Mouse (Mus musculus) kidney, embryonic 16.5 days (tissue): ENCODE measurements around the gene Vezf1. TPM values are rescaled to one million over a fixed set of nuclear protein-coding genes. Genes with fewer than 3 reads are reported as not detected.

ENCODE experiments used
- ATAC-seq: fragments of 200-750 bp; cut with Nextera tagmentation; 2 replicates; pipeline ENCODE4 v1.8.0; 2017; ENCODE audit warnings: moderate TSS enrichment; ENCODE audit not compliant: low FRiP score, low TSS enrichment
- H3K27ac ChIP-seq: fragments of 300-500 bp; sonication (generic); 2 replicates; pipeline ENCODE4 v1.5.1; 2014; ENCODE audit warnings: low read length
- H3K27me3 ChIP-seq: fragments of 300-500 bp; sonication (generic); 2 replicates; pipeline ENCODE4 v1.6.1; 2014; ENCODE audit warnings: low read length, control low read depth, mixed read lengths; ENCODE audit not compliant: insufficient read depth
- H3K36me3 ChIP-seq: fragments of 300-500 bp; sonication (generic); 2 replicates; pipeline ENCODE4 v1.6.1; 2014; ENCODE audit warnings: low read length, control low read depth, mixed read lengths; ENCODE audit not compliant: insufficient read depth
- H3K4me1 ChIP-seq: fragments of 300-500 bp; sonication (generic); 2 replicates; pipeline ENCODE4 v1.6.1; 2014; ENCODE audit warnings: low read length, control low read depth, mixed read lengths; ENCODE audit not compliant: insufficient read depth
- H3K4me2 ChIP-seq: fragments of 300-500 bp; sonication (generic); replicated peaks from 2 replicates; pipeline ENCODE4 v1.6.1; 2014; ENCODE audit warnings: low read depth, low read length
- H3K4me3 ChIP-seq: fragments of 300-500 bp; sonication (generic); 2 replicates; pipeline ENCODE4 v1.5.1; 2014; ENCODE audit warnings: mild to moderate bottlenecking, low read length
- H3K9ac ChIP-seq: fragments of 300-500 bp; sonication (generic); replicated peaks from 2 replicates; pipeline ENCODE4 v1.6.1; 2014; ENCODE audit warnings: low read length
- H3K9me3 ChIP-seq: fragments of 300-500 bp; sonication (generic); 2 replicates; pipeline ENCODE4 v1.6.1; 2016; ENCODE audit warnings: low read length, control low read depth
- WGBS: fragments of 180-500 bp; shearing (Covaris S2); extraction: QIAGEN DNeasy Blood & Tissue Kit; methylation state at CpG from one replicate; pipeline ENCODE4 v1.1.7; 2014; 5-methylcytosine and 5-hydroxymethylcytosine counted together
- polyA plus RNA-seq: library from polyadenylated mRNA; unstranded; fragments of >200 nt; fragmentation: Nextera tagmentation; extraction: Ambion mirVana; gene quantifications from 2 replicates; pipeline ENCODE4 v1.2.1, GENCODE M21; 2015

The Vezf1 gene
- polyA plus RNA-seq, 1 experiment from 2014 or later, result 40.2 TPM

- no peaks in the 10 kb centered on the region for H3K9me3 ChIP-seq
- WGBS, result 68% methylated on average over 4 of the region's 4 CpGs
- no peaks in the 10 kb centered on the region for H3K36me3 ChIP-seq
- no peak overlapping the region for H3K4me2 ChIP-seq
- H3K9ac ChIP-seq, result no peak overlapping the region
- no peak overlapping the region for H3K27ac ChIP-seq
- no peaks in the 10 kb centered on the region for H3K27me3 ChIP-seq
- peaks cover 23% of the 10 kb centered on the region for H3K4me1 ChIP-seq
- ATAC-seq, result no peak
- no peak overlapping the region for H3K4me3 ChIP-seq
These were observed 39.3 kb downstream of the Vezf1 start for GRCm38 (mm10) chr11:88107365-88107764.

DNA sequence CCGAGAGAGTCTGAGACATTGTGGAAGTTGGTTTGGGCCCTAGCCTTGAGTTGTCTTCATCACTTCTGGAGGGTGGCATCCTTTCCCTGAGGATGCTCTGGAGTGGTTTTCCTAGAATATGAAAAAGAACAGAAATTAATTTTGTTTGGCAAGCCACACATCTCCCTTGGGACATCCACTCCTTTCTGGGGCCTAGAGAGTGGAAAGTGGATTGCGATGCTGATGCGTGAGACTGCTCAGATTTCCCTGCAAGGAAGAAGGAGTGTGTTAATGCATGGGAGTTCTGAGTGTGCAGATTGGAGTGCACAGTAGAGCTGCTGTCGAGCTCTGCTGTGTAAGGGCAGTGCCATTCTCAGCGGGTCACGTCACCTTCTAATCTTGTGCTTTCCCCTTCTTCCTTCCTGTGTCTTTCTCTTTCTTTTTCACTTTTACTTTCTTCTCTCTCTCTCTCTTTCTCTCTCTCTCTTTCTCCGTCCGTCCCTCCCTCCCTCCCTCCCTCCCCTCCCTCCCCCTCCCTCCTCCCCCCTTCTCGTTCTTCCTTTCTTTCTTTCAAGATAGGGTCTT, 42.0 kb downstream of the Vezf1 start:
- no peaks in the 10 kb centered on the region for H3K9me3 ChIP-seq
- no peak overlapping the region for H3K27ac ChIP-seq
- H3K4me3 ChIP-seq, result no peak overlapping the region
- H3K4me2 ChIP-seq, result no peak overlapping the region
- peaks cover 41% of the 10 kb centered on the region for H3K4me1 ChIP-seq
- no peak for ATAC-seq
- H3K27me3 ChIP-seq, result no peaks in the 10 kb centered on the region
- 54% methylated on average over 9 of the region's 9 CpGs for WGBS
- H3K9ac ChIP-seq, result no peak overlapping the region
- no peaks in the 10 kb centered on the region for H3K36me3 ChIP-seq

GRCm38 (mm10) chr11:88112078-88112477, 44.0 kb downstream of the Vezf1 start:
- Histone ChIP-seq H3K27me3 (no peaks in the 10 kb centered on the region), H3K9me3 (no peaks in the 10 kb centered on the region), H3K4me2 (no peak overlapping the region), H3K27ac (no peak overlapping the region), H3K4me1 (peaks cover 45% of the 10 kb centered on the region), H3K9ac (no peak overlapping the region), H3K4me3 (no peak overlapping the region), H3K36me3 (no peaks in the 10 kb centered on the region)
- 71% methylated on average over 13 of the region's 13 CpGs for WGBS
- ATAC-seq, result no peak

DNA sequence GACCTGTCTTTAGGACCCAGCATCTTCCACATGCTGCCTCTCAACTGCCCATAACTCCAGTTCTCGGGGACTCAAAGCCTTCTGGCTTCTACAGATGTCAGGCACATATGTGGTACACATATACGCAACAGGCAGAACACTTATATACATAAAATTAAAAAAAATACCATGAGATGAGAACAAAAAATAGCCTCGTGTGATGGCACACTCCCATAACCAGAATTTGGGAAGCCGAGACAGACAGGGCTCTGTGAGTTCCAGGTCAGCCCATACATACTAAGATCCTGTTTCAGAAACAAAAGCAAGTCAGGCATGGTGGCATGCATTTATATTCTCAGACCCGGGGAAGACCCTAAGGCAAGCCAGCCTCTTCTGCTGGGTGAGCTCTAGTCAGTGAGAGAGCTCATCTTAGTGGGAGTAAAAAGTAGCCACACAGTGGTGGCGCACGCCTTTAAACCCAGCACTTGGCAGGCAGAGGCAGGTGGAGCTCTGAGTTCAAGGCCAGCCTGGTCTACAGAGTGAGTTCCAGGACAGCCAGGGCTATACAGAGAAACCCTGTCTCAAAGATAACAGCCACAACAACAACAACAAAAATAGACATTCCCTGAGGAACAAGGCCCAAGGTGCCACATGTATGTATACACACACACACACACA, 44.7 kb downstream of the Vezf1 start:
- Histone ChIP-seq H3K4me2 (no peak overlapping the region), H3K9me3 (no peaks in the 10 kb centered on the region), H3K4me3 (no peak overlapping the region), H3K27ac (no peak overlapping the region), H3K9ac (no peak overlapping the region), H3K27me3 (no peaks in the 10 kb centered on the region), H3K36me3 (no peaks in the 10 kb centered on the region), H3K4me1 (peaks cover 48% of the 10 kb centered on the region)
- WGBS, result 83% methylated on average over 7 of the region's 7 CpGs
- no peak for ATAC-seq

GRCm38 (mm10) chr11:88113543-88114271, 45.6 kb downstream of the Vezf1 start:
- H3K9me3 ChIP-seq, result no peaks in the 10 kb centered on the region
- WGBS, result 47% methylated on average over 6 of the region's 6 CpGs
- H3K27me3 ChIP-seq, result no peaks in the 10 kb centered on the region
- peak overlapping the region; percentile 24; the same call in 1 of the 2 replicates for H3K27ac ChIP-seq
- no peak for ATAC-seq
- no peaks in the 10 kb centered on the region for H3K36me3 ChIP-seq
- no peak overlapping the region for H3K4me3 ChIP-seq
- peaks cover 57% of the 10 kb centered on the region for H3K4me1 ChIP-seq
- no peak overlapping the region for H3K4me2 ChIP-seq
- H3K9ac ChIP-seq, result peak overlapping the region; percentile 37; the same call in 1 of the 2 replicates

DNA sequence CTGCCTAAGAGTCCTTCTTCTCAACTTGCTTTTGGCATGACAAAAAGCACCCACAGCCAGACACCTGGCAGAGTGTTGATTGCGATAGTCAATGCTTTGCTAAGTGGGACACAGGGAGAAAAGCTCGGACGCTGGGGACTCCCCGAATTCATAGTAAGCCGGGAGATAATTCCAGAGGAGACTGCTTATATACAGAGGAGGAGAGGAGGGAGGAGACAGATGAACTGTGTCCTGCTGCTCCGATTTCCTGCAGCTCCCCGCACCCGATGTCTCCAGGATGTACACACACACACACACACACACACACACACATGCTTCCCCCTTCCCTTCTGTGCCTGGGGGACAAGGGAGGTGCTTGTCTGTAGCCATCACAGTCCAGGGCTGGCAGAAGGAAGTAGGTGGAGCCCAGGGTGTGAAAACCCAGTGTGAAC, 46.8 kb downstream of the Vezf1 start:
- peak; percentile 66; the same call in 1 of the 2 replicates for ATAC-seq
- Histone ChIP-seq H3K27me3 (no peaks in the 10 kb centered on the region), H3K9me3 (no peaks in the 10 kb centered on the region), H3K4me2 (no peak overlapping the region), H3K27ac (peak overlapping the region; percentile 30), H3K36me3 (no peaks in the 10 kb centered on the region), H3K4me3 (no peak overlapping the region), H3K9ac (no peak overlapping the region), H3K4me1 (peaks cover 65% of the 10 kb centered on the region)
- WGBS, result 19% methylated on average over 8 of the region's 8 CpGs

GRCm38 (mm10) chr11:88116568-88116967, 48.5 kb downstream of the Vezf1 start:
- no peak overlapping the region for H3K27ac ChIP-seq
- no peak for ATAC-seq
- no peak overlapping the region for H3K4me3 ChIP-seq
- no peaks in the 10 kb centered on the region for H3K36me3 ChIP-seq
- no peaks in the 10 kb centered on the region for H3K9me3 ChIP-seq
- 87% methylated on average over 6 of the region's 6 CpGs for WGBS
- no peak overlapping the region for H3K9ac ChIP-seq
- no peak overlapping the region for H3K4me2 ChIP-seq
- H3K4me1 ChIP-seq, result peaks cover 64% of the 10 kb centered on the region
- no peaks in the 10 kb centered on the region for H3K27me3 ChIP-seq

DNA sequence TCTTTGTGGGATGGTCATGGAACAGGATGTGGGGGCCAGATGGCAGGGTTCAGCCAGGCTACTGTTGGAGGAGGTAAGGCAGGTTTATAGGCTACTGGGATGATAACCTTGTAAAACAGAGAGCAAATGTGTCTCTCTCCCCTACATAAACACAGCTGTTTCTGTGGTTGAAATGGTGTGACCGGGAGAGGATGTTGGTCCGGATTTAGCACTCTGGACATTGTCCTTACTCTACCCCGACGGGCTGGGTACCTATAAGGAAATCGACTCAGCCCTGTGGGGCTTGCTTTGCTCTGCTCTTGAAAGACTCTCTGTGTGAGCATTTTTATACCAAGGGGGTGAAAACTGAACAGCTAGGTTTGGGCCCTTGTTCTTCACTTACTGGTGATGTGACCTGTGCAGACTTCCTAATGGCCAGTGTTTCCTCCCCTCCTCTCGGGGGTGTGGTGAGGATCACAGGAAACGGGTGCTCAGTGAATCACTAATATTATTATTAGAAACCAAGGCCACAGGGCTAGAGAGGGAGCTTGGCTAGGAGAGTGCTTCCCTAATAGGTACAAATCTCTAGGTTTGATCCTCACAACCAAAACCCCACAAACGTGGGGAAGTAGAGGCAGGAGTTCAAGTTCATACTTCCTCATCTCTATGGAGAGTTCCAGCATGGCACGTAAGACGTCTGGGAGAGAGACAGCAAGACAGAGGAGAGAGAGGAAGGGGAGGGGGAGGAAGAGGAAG, 49.4 kb downstream of the Vezf1 start:
- Histone ChIP-seq H3K9ac (0 out of 2 replicates have a peak overlapping the region, but pooled peaks have one; percentile 31), H3K4me1 (peaks cover 64% of the 10 kb centered on the region), H3K36me3 (no peaks in the 10 kb centered on the region), H3K9me3 (no peaks in the 10 kb centered on the region), H3K27ac (peak overlapping the region; percentile 79), H3K27me3 (no peaks in the 10 kb centered on the region), H3K4me3 (no peak overlapping the region), H3K4me2 (no peak overlapping the region)
- ATAC-seq, result no peak
- 20% methylated on average over 10 of the region's 10 CpGs for WGBS

- no peaks in the 10 kb centered on the region for H3K9me3 ChIP-seq
- 0 out of 2 replicates have a peak overlapping the region, but pooled peaks have one; percentile 0 for H3K4me2 ChIP-seq
- 30% methylated on average over 6 of the region's 6 CpGs for WGBS
- H3K27ac ChIP-seq, result peak overlapping the region; percentile 79
- ATAC-seq, result no peak
- H3K9ac ChIP-seq, result peak overlapping the region; percentile 31; the same call in 1 of the 2 replicates
- H3K27me3 ChIP-seq, result no peaks in the 10 kb centered on the region
- peaks cover 64% of the 10 kb centered on the region for H3K4me1 ChIP-seq
- no peak overlapping the region for H3K4me3 ChIP-seq
- H3K36me3 ChIP-seq, result no peaks in the 10 kb centered on the region
These were observed 50.0 kb downstream of the Vezf1 start for GRCm38 (mm10) chr11:88118091-88118440.
